Mouse (Mus musculus): ENCODE results near the gene Tapbpl. TPM values are rescaled to one million over a fixed set of nuclear protein-coding genes. Genes with fewer than 3 reads are reported as not detected.

Tapbpl gene
- polyA plus RNA-seq, 1 experiment from 2014 or later = 2.1 TPM

- H3K9me3 ChIP-seq = no peaks in the 10 kb centered on the region
- WGBS = 91% methylated on average over 11 of the region's 11 CpGs
- peaks cover 10% of the 10 kb centered on the region for H3K4me1 ChIP-seq
- peaks cover 5% of the 10 kb centered on the region; the same call in 1 of the 2 replicates for H3K36me3 ChIP-seq (replicated peaks)
- no peak overlapping the region for H3K27ac ChIP-seq
- no peak for ATAC-seq (ENCODE audit: low FRiP score)
- H3K27me3 ChIP-seq = peaks cover 12% of the 10 kb centered on the region
- no peak overlapping the region for H3K4me3 ChIP-seq (replicated peaks)
- H3K4me2 ChIP-seq = no peak overlapping the region
- H3K9ac ChIP-seq = no peak overlapping the region
Observed at GRCm38 (mm10) chr6:125217899-125218298, 13.8 kb downstream of the Tapbpl start.

GRCm38 (mm10) chr6:125216898-125217297 is 14.8 kb downstream of the Tapbpl start:
- Histone ChIP-seq H3K9me3 (no peaks in the 10 kb centered on the region), H3K4me1 (peaks cover 10% of the 10 kb centered on the region), H3K27me3 (peaks cover 21% of the 10 kb centered on the region), H3K4me2 (no peak overlapping the region), H3K36me3 (replicated peaks) (0 out of 2 replicates have a peak, but pooled peaks cover 5% of the 10 kb centered on the region), H3K9ac (no peak overlapping the region), H3K4me3 (replicated peaks) (no peak overlapping the region), H3K27ac (no peak overlapping the region)
- WGBS = 92% methylated on average over 2 of the region's 2 CpGs
- ATAC-seq (ENCODE audit: low FRiP score) = no peak

GRCm38 (mm10) chr6:125215148-125215954 is 16.3 kb downstream of the Tapbpl start, which contains the start of gene Vamp1:
Gene Vamp1, plus strand, starts transcription at chr6:125215551.
- H3K4me1 ChIP-seq = peaks cover 10% of the 10 kb centered on the region
- ATAC-seq (ENCODE audit: low FRiP score) = peak; percentile 96
- H3K27ac ChIP-seq = peak within 1 kb of the TSS; percentile 67
- H3K27me3 ChIP-seq = peaks cover 29% of the 10 kb centered on the region
- peak within 1 kb of the TSS; percentile 73 for H3K4me3 ChIP-seq (replicated peaks)
- H3K4me2 ChIP-seq = peak within 1 kb of the TSS; percentile 96
- H3K9ac ChIP-seq = peak within 1 kb of the TSS; percentile 90
- H3K9me3 ChIP-seq = no peaks in the 10 kb centered on the region
- H3K36me3 ChIP-seq (replicated peaks) = 0 out of 2 replicates have a peak, but pooled peaks cover 5% of the 10 kb centered on the region
- 0% methylated on average over 48 of the region's 48 CpGs for WGBS

DNA sequence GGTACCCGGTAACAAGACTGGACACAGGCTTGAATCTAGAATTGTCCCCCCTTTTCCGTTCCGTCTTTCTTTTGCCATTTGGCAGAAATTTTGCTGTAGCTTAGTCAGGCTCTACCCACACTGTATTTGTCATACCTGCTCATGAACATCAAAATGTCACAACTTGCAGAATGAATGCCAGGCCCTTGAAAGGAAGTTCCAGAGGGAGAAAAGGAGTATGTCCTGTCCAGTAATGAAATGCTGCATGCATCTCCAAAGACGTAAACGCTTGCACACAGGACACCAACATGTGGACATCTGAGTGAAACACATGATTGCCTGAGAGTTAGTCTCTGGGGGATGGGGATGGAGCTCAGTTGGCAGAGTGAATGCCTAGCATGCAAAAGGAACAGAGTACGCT is 17.9 kb downstream of the Tapbpl start:
- H3K27me3 ChIP-seq = peaks cover 29% of the 10 kb centered on the region
- H3K9ac ChIP-seq = no peak overlapping the region
- H3K4me3 ChIP-seq (replicated peaks) = no peak overlapping the region
- H3K4me2 ChIP-seq = no peak overlapping the region
- WGBS = 81% methylated on average over 6 of the region's 6 CpGs
- no peak overlapping the region for H3K27ac ChIP-seq
- no peaks in the 10 kb centered on the region for H3K36me3 ChIP-seq (replicated peaks)
- H3K4me1 ChIP-seq = peaks cover 10% of the 10 kb centered on the region
- no peaks in the 10 kb centered on the region for H3K9me3 ChIP-seq
- no peak for ATAC-seq (ENCODE audit: low FRiP score)

DNA sequence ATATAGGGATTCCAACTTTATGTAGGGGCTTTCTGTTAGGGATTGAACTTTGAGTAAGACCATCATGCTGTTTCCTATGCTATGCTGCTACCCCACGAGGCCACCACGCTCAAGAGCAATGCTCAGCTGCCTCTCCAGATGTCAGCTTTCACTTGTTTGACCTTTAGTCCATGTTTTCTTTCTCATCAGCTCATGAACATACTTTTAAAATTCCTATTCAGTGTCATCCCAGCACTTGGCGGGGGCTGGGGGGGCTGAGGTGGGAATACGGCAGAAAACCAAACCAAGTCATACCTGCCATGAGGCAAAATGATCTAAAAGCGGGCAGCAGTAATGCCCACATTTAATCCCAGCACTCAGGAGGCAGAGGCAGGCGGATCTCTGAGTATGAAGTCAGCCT is 18.5 kb downstream of the Tapbpl start:
- Histone ChIP-seq H3K36me3 (replicated peaks) (no peaks in the 10 kb centered on the region), H3K4me2 (no peak overlapping the region), H3K27me3 (peaks cover 29% of the 10 kb centered on the region), H3K9ac (no peak overlapping the region), H3K27ac (no peak overlapping the region), H3K9me3 (no peaks in the 10 kb centered on the region), H3K4me1 (peaks cover 10% of the 10 kb centered on the region), H3K4me3 (replicated peaks) (no peak overlapping the region)
- WGBS = 74% methylated on average over 6 of the region's 6 CpGs
- no peak for ATAC-seq (ENCODE audit: low FRiP score)

- Histone ChIP-seq H3K9me3 (no peaks in the 10 kb centered on the region), H3K4me3 (replicated peaks) (no peak overlapping the region), H3K27ac (no peak overlapping the region), H3K36me3 (replicated peaks) (no peaks in the 10 kb centered on the region), H3K4me1 (peaks cover 10% of the 10 kb centered on the region), H3K9ac (no peak overlapping the region), H3K4me2 (no peak overlapping the region), H3K27me3 (peaks cover 29% of the 10 kb centered on the region)
- 58% methylated on average over 2 of the region's 2 CpGs for WGBS
- no peak for ATAC-seq (ENCODE audit: low FRiP score)
Observed at GRCm38 (mm10) chr6:125212621-125213020, 19.0 kb downstream of the Tapbpl start.

DNA sequence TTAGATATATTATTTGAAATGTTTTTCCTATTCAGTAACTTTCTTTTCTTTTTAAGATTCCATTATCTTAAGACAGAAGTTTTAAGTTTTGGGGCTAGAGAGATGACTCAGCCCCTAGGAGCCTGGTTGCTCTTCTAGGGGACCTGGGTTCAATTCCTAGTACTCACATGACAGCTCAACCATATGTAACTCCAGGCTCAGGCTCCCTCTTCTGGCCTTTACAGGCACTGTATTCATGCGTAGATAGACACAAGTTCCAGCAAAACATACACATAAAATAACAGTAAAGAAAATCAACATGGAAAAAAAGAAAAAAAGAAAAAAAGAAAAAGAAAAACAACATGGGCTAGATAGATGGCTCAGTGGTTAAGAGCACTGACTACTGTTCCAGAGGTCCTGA is 21.2 kb downstream of the Tapbpl start:
- no peak overlapping the region for H3K4me2 ChIP-seq
- H3K27ac ChIP-seq = no peak overlapping the region
- H3K9me3 ChIP-seq = no peaks in the 10 kb centered on the region
- no peaks in the 10 kb centered on the region for H3K36me3 ChIP-seq (replicated peaks)
- H3K9ac ChIP-seq = no peak overlapping the region
- no peak for ATAC-seq (ENCODE audit: low FRiP score)
- peaks cover 29% of the 10 kb centered on the region for H3K27me3 ChIP-seq
- no peak overlapping the region for H3K4me3 ChIP-seq (replicated peaks)
- 89% methylated on average over 1 of the region's 1 CpGs for WGBS
- H3K4me1 ChIP-seq = no peaks in the 10 kb centered on the region; the same call in 1 of the 2 replicates

- H3K36me3 ChIP-seq (replicated peaks) = peaks cover 25% of the 10 kb centered on the region
- no peaks in the 10 kb centered on the region for H3K27me3 ChIP-seq
- ATAC-seq (ENCODE audit: low FRiP score) = no peak
- H3K9ac ChIP-seq = no peak overlapping the region
- H3K4me1 ChIP-seq = peaks cover 21% of the 10 kb centered on the region
- H3K4me3 ChIP-seq (replicated peaks) = no peak overlapping the region
- no peak overlapping the region for H3K27ac ChIP-seq
- H3K4me2 ChIP-seq = no peak overlapping the region
- H3K9me3 ChIP-seq = no peaks in the 10 kb centered on the region
- WGBS = 89% methylated on average over 5 of the region's 5 CpGs
Observed at GRCm38 (mm10) chr6:125197166-125197565, 34.5 kb downstream of the Tapbpl start.

DNA sequence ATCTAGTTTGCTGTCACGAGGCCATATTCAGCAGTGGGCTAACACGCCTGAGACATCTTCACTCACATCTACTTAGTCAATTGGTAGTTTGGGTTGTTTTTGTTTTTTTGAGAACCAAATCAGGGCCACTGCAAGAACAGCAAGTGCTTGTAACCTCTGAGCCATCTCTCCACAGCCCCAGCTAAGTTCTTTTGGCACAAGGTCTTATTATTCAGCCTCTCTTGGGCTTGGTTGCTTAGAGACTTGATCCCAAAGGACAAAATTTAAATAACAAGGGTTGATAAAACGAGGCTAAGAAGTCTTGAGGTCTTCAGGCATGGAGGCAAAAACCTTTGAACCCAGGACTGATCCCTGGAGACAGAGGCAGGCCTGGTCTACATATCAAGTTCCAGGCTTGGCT is 35.4 kb downstream of the Tapbpl start:
- Histone ChIP-seq H3K4me1 (peaks cover 21% of the 10 kb centered on the region), H3K4me2 (no peak overlapping the region), H3K4me3 (replicated peaks) (no peak overlapping the region), H3K36me3 (replicated peaks) (peaks cover 25% of the 10 kb centered on the region), H3K27me3 (no peaks in the 10 kb centered on the region), H3K27ac (no peak overlapping the region), H3K9ac (no peak overlapping the region), H3K9me3 (no peaks in the 10 kb centered on the region)
- ATAC-seq (ENCODE audit: low FRiP score) = no peak
- WGBS = 41% methylated on average over 3 of the region's 3 CpGs

DNA sequence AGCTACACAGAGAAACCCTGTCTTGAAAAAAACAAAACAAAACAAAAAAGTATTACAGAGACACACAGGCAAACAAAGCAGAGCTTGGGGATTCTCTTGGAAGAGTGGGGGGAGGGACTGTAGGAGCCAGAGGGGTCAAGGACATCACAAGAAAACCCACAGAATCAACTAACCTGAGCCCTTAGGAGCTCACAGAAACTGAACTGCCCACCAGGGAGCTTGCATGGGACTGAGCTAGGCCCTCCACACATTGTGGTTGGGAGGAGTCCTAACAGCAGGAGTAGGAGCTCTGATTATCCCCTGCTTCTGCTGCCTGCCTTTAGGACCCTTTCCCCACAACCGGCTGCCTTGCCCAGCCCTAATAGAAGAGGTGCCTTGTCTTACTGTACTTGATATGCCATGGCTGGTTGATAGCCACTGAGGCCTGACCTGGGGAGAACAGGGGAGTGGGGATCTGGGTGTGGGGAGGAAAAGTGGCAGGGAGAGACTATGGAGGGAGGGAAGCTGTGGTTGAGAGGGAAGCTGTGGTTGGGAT is 36.1 kb downstream of the Tapbpl start:
- peaks cover 25% of the 10 kb centered on the region for H3K36me3 ChIP-seq (replicated peaks)
- peaks cover 22% of the 10 kb centered on the region for H3K4me1 ChIP-seq
- no peak overlapping the region for H3K4me3 ChIP-seq (replicated peaks)
- no peaks in the 10 kb centered on the region for H3K9me3 ChIP-seq
- no peak overlapping the region for H3K27ac ChIP-seq
- WGBS = 40% methylated on average over 1 of the region's 1 CpGs
- no peak overlapping the region for H3K9ac ChIP-seq
- ATAC-seq (ENCODE audit: low FRiP score) = no peak
- no peaks in the 10 kb centered on the region for H3K27me3 ChIP-seq
- H3K4me2 ChIP-seq = no peak overlapping the region

GRCm38 (mm10) chr6:125193390-125193789 is 38.3 kb downstream of the Tapbpl start:
- Histone ChIP-seq H3K9ac (no peak overlapping the region), H3K36me3 (replicated peaks) (peaks cover 34% of the 10 kb centered on the region), H3K27ac (no peak overlapping the region), H3K4me3 (replicated peaks) (no peak overlapping the region), H3K9me3 (no peaks in the 10 kb centered on the region), H3K27me3 (no peaks in the 10 kb centered on the region), H3K4me2 (no peak overlapping the region), H3K4me1 (peaks cover 36% of the 10 kb centered on the region)
- 79% methylated on average over 7 of the region's 7 CpGs for WGBS
- ATAC-seq (ENCODE audit: low FRiP score) = no peak

DNA sequence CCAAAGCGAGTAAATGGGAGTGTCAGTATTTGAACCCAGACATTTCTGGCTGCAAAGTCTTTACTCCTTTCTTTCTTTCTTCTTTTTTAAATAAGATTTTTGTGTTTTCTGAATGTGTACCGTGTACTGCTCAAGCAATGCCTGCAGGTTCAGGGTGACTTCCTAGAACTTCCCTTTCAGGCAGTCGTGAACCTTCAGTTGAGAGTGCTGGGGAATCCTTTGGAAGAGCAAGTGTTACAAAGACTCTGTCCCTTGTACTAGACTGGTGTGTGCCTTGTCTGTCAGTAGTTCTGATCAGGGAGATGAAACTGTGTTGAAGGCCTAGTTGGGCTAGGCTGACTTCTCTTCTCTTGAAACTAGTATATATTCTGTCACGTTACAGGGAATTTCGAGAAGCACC is 38.8 kb downstream of the Tapbpl start:
- peaks cover 40% of the 10 kb centered on the region for H3K36me3 ChIP-seq (replicated peaks)
- WGBS = 45% methylated on average over 5 of the region's 5 CpGs
- H3K27ac ChIP-seq = peak overlapping the region; percentile 99
- H3K27me3 ChIP-seq = no peaks in the 10 kb centered on the region
- ATAC-seq (ENCODE audit: low FRiP score) = no peak
- H3K4me3 ChIP-seq (replicated peaks) = peak overlapping the region; percentile 66
- peak overlapping the region; percentile 72 for H3K9ac ChIP-seq
- H3K9me3 ChIP-seq = no peaks in the 10 kb centered on the region
- H3K4me1 ChIP-seq = peaks cover 36% of the 10 kb centered on the region
- peak overlapping the region; percentile 80 for H3K4me2 ChIP-seq

All from forebrain, embryonic 12.5 days (tissue).